Mouse (Mus musculus) ES-E14 (cell line): ENCODE measurements at regions not wholly inside any gene's neighbourhood (a gene's known extent, or its start where the extent isn't known, plus 50 kb on each side); places are given as distances from the start of the nearest gene placed in this dataset.
"Not testable (repeated sequence)": the region's sequence is repeated elsewhere in the genome, so short reads cannot be mapped to it uniquely, and the experiment has no call there.

Source experiments
- DNase-seq: peaks from one replicate; pipeline ENCODE4 v3.0.0-alpha.2; 2013; ENCODE audit warnings: low read depth, low spot score
- H3K27ac ChIP-seq: 2 replicates; pipeline ENCODE4 v1.5.1; 2012; ENCODE audit warnings: low read depth, mild to moderate bottlenecking, low read length, moderate library complexity, mixed read lengths; ENCODE audit not compliant: poor library complexity, insufficient read depth, severe bottlenecking
- H3K36me3 ChIP-seq: 2 replicates; pipeline ENCODE4 v1.6.1; 2012; ENCODE audit warnings: mild to moderate bottlenecking, low read length, moderate library complexity, mixed read lengths; ENCODE audit not compliant: control insufficient read depth, poor library complexity, insufficient read depth, severe bottlenecking
- H3K4me1 ChIP-seq, 2 experiments: fragments of 150-350 bp in 1 of 2; sonication (generic) in 1 of 2; 2 replicates each; pipeline ENCODE4 v1.6.1; 2012; ENCODE audit warnings: low read length in 2 of 2, mild to moderate bottlenecking in 1 of 2, mixed read lengths in 1 of 2; ENCODE audit not compliant: control insufficient read depth in 2 of 2, insufficient read depth in 2 of 2, poor library complexity in 1 of 2
- H3K4me3 ChIP-seq, 2 experiments: fragments of 150-350 bp in 1 of 2; sonication (generic) in 1 of 2; 2 replicates each; pipeline ENCODE4 v1.5.1; 2012; ENCODE audit warnings: low read length in 2 of 2, low read depth in 1 of 2, mild to moderate bottlenecking in 1 of 2, mixed read lengths in 1 of 2; ENCODE audit not compliant: insufficient read depth in 1 of 2, poor library complexity in 1 of 2, severe bottlenecking in 1 of 2
- H3K9ac ChIP-seq: 2 replicates; pipeline ENCODE4 v1.6.1; 2012; ENCODE audit warnings: low read depth, mild to moderate bottlenecking, low read length, mixed read lengths; ENCODE audit not compliant: poor library complexity, insufficient read depth, severe bottlenecking
- H3K9me3 ChIP-seq: fragments of 150-350 bp; sonication (generic); 2 replicates; pipeline ENCODE4 v1.6.1; 2012; ENCODE audit warnings: low read depth, mild to moderate bottlenecking, low read length; ENCODE audit not compliant: control insufficient read depth, insufficient read depth
- CHD2 ChIP-seq: IDR thresholded peaks from 2 replicates; pipeline ENCODE4 v1.6.1; 2014; ENCODE audit warnings: mild to moderate bottlenecking, low read depth, low read length, inconsistent platforms
- HCFC1 ChIP-seq: IDR thresholded peaks from 2 replicates; pipeline ENCODE4 v1.6.1; 2012; ENCODE audit warnings: low read length, inconsistent platforms, borderline replicate concordance; ENCODE audit not compliant: insufficient read depth
- MAFK ChIP-seq: IDR thresholded peaks from 2 replicates; pipeline ENCODE4 v1.6.1; 2014; ENCODE audit warnings: mild to moderate bottlenecking, low read depth, low read length, inconsistent platforms; ENCODE audit not compliant: insufficient read depth
- ZC3H11A ChIP-seq: IDR thresholded peaks from 2 replicates; pipeline ENCODE4 v1.6.1; 2012; ENCODE audit warnings: low read depth, mild to moderate bottlenecking, inconsistent platforms, low read length, borderline replicate concordance
- ZNF384 ChIP-seq: IDR thresholded peaks from 2 replicates; pipeline ENCODE4 v1.6.1; 2012; ENCODE audit warnings: low read depth, low read length, inconsistent platforms
- in situ Hi-C, 2 experiments: fragments of 600-800 bp; cut with MboI; formaldehyde crosslinking; loops; one replicate each; pipeline ENCODE4 v1.15.1; 2025; ENCODE audit warnings: low sequenced_read_pairs in 2 of 2, inconsistent platforms in 1 of 2; ENCODE audit not compliant: unreplicated experiment in 2 of 2

- in situ Hi-C loops, result no loop called here
Observed at GRCm38 (mm10) chr4:131438403-131438802, 399.7 kb downstream of the Ptpru start.

DNA sequence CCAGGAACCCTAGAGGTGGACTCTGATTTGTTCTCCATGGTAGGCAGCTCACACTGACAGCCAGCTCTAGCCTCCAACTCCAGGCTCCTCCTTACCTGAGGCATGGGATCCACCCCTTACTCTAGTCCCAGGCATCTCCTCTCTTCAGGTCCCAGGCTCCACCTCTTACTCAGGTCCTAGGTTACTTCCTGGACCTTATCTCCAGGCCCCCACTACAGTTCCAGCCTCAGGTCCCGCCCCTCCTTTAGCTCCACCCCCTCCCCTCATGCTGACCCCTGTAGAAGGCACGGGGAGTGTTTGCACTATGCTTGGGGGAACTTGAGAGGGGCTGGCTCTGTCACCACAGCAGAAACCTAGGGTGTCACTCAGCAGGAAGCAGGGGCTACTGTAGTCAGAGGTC lies 399.2 kb downstream of the Ptpru start:
- Histone ChIP-seq H3K4me1 (peaks cover 0 to 8% of the 10 kb centered on the region in 2 experiments; a peak in 1 of 4 replicates), H3K9ac (no peak overlapping the region), H3K36me3 (no peaks in the 10 kb centered on the region), H3K4me3 (no peak overlapping the region), H3K27ac (no peak overlapping the region), H3K9me3 (no peaks in the 10 kb centered on the region)
- TF ChIP-seq CHD2 (no peak), ZC3H11A (no peak), HCFC1 (no peak), MAFK (no peak), ZNF384 (no peak)
- in situ Hi-C loops, result no loop called here
- no peak for DNase-seq

More at GRCm38 (mm10) chr4:131438403-131438802, 399.7 kb downstream of the Ptpru start:
- TF ChIP-seq MAFK, result no peak
- no peak for TF ChIP-seq HCFC1
- no peak for TF ChIP-seq ZNF384
- no peak for TF ChIP-seq CHD2
- no peak for TF ChIP-seq ZC3H11A
- no peak for DNase-seq
- Histone ChIP-seq H3K9ac (no peak overlapping the region), H3K4me3 (no peak overlapping the region), H3K27ac (no peak overlapping the region), H3K36me3 (no peaks in the 10 kb centered on the region), H3K4me1 (peaks cover 0 to 8% of the 10 kb centered on the region in 2 experiments; a peak in 1 of 4 replicates), H3K9me3 (no peaks in the 10 kb centered on the region)

DNA sequence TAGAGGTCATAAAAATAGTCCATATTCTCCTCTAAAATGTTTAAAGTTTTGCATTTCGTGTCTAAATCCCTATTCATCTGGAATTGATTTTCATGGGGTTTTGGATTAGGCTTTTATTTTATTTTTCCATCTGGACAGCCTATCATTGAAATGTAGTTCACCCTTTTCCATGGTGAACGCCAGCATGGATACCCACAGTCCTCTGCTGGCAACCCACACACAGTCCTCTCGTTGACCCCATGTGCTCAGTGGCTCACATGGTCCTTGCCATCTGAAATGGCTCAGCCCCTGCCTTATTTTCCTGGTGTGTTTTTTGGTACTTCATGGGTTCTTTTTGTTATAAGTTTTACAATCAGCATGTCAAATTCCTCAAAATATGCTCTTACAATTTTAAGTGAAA lies 397.2 kb downstream of the Ptpru start:
- H3K4me1 ChIP-seq, result peaks cover 0 to 8% of the 10 kb centered on the region in 2 experiments; a peak in 1 of 4 replicates
- H3K9ac ChIP-seq, result no peak overlapping the region
- H3K36me3 ChIP-seq, result no peaks in the 10 kb centered on the region
- H3K9me3 ChIP-seq, result no peaks in the 10 kb centered on the region
- DNase-seq, result no peak
- in situ Hi-C loops, result no loop called here
- H3K27ac ChIP-seq, result no peak overlapping the region
- no peak overlapping the region for H3K4me3 ChIP-seq
- TF ChIP-seq HCFC1 (no peak), ZC3H11A (no peak), CHD2 (no peak), MAFK (no peak), ZNF384 (no peak)

- Histone ChIP-seq H3K9me3 (no peaks in the 10 kb centered on the region), H3K27ac (no peak overlapping the region), H3K4me3 (peak overlapping the region; percentile 23 to 42; a peak in 2 of 4 replicates), H3K4me1 (peaks cover 0 to 4% of the 10 kb centered on the region in 2 experiments; a peak in 1 of 4 replicates), H3K9ac (peak overlapping the region; percentile 22; the same call in 1 of the 2 replicates), H3K36me3 (no peaks in the 10 kb centered on the region)
- in situ Hi-C loops, result no loop called here
- no peak for TF ChIP-seq MAFK
- no peak for TF ChIP-seq ZNF384
- no peak for TF ChIP-seq CHD2
- TF ChIP-seq ZC3H11A, result no peak
- TF ChIP-seq HCFC1, result no peak
- DNase-seq, result no peak
Observed at GRCm38 (mm10) chr4:131443518-131443917, 394.6 kb downstream of the Ptpru start.

DNA sequence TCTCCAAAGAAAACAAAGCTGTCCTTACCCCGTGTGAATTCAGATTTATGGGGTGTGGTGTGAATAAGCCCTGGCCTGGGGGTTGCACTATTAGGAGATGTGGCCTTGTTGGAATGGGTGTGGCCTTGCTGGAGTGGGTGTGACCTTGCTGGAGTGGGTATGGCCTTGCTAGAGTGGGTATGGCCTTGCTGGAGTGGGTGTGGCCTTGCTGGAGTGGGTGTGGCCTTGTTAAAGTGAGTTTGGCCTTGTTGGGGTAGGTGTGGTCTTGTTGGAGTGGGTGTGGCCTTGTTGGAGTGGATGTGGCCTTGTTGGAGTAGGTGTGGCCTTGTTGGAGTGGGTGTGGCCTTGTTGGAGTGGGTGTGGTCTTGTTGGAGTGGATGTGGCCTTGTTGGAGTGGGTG lies 387.8 kb downstream of the Ptpru start:
- H3K4me3 ChIP-seq, H3K36me3 ChIP-seq: not testable (repeated sequence)

More for the DNA sequence above, 387.8 kb downstream of the Ptpru start:
- in situ Hi-C loops, H3K4me1 ChIP-seq, DNase-seq, H3K9ac ChIP-seq, H3K9me3 ChIP-seq, H3K27ac ChIP-seq: not testable (repeated sequence)
